Mouse (Mus musculus) adrenal gland (tissue): ENCODE measurements around the gene Scfd2.

Experiments
- intact Hi-C: fragments of 180-260 bp; cut with DNase I; formaldehyde crosslinking; loops from one replicate; pipeline ENCODE4 v1.15.1; 2025

The Scfd2 gene

GRCm38 (mm10) chr5:74380045-74380444 is 151.5 kb downstream of the Scfd2 start:
- intact Hi-C loops, result no loop called here

- intact Hi-C loops, result no loop called here
These were observed 164.9 kb downstream of the Scfd2 start for GRCm38 (mm10) chr5:74366710-74367101.

GRCm38 (mm10) chr5:74365984-74366709 is 165.4 kb downstream of the Scfd2 start:
- intact Hi-C loops, result no loop called here

GRCm38 (mm10) chr5:74365408-74365807 is 166.2 kb downstream of the Scfd2 start:
- intact Hi-C loops, result no loop called here

- intact Hi-C loops, result no loop called here
These were observed 168.3 kb downstream of the Scfd2 start for GRCm38 (mm10) chr5:74363296-74363695.

GRCm38 (mm10) chr5:74361531-74361930 is 170.0 kb downstream of the Scfd2 start:
- intact Hi-C loops, result no loop called here

- intact Hi-C loops, result no loop called here
These were observed 173.5 kb downstream of the Scfd2 start for GRCm38 (mm10) chr5:74358033-74358432.

- intact Hi-C loops, result no loop called here
These were observed 176.0 kb downstream of the Scfd2 start for GRCm38 (mm10) chr5:74355416-74356177.

GRCm38 (mm10) chr5:74350909-74351308 is 180.7 kb downstream of the Scfd2 start:
- intact Hi-C loops, result no loop called here

GRCm38 (mm10) chr5:74348079-74348870 is 183.3 kb downstream of the Scfd2 start:
- intact Hi-C loops, result no loop called here

GRCm38 (mm10) chr5:74343045-74343444 is 188.5 kb downstream of the Scfd2 start:
- intact Hi-C loops, result no loop called here

GRCm38 (mm10) chr5:74342557-74342956 is 189.0 kb downstream of the Scfd2 start:
- intact Hi-C loops, result no loop called here

GRCm38 (mm10) chr5:74337491-74337890 is 194.1 kb downstream of the Scfd2 start:
- intact Hi-C loops, result no loop called here

- intact Hi-C loops, result no loop called here
These were observed 194.8 kb downstream of the Scfd2 start for GRCm38 (mm10) chr5:74336780-74337179.

- intact Hi-C loops, result no loop called here
These were observed 198.3 kb downstream of the Scfd2 start for GRCm38 (mm10) chr5:74333258-74333657.

- intact Hi-C loops, result no loop called here
These were observed 205.3 kb downstream of the Scfd2 start for GRCm38 (mm10) chr5:74326228-74326627.

GRCm38 (mm10) chr5:74321010-74321746 is 210.4 kb downstream of the Scfd2 start:
- intact Hi-C loops, result no loop called here

GRCm38 (mm10) chr5:74319551-74319950 is 212.0 kb downstream of the Scfd2 start:
- intact Hi-C loops, result loop anchor here (10.0 kb wide), 2 partner anchors 115 to 625 kb away; no protein-coding TSS in a partner anchor

- intact Hi-C loops, result loop anchor here (10.0 kb wide), 2 partner anchors 118 to 628 kb away; no protein-coding TSS in a partner anchor
These were observed 214.4 kb downstream of the Scfd2 start for GRCm38 (mm10) chr5:74317174-74317573.

GRCm38 (mm10) chr5:74316333-74316945 is 215.1 kb downstream of the Scfd2 start:
- intact Hi-C loops, result loop anchor here (10.0 kb wide), 2 partner anchors 118 to 628 kb away; no protein-coding TSS in a partner anchor
